Mouse (Mus musculus) CD4-positive naive resting alpha-beta T cell, adult 57 days (primary cell): ENCODE results near the gene Lig1. TPM values are rescaled to one million over a fixed set of nuclear protein-coding genes. Genes with fewer than 3 reads are reported as not detected.

Experiments
- total RNA-seq: library from RNA; stranded (reverse); gene quantifications from one replicate; pipeline ENCODE4 v1.2.4, GENCODE M21; 2023

Gene Lig1
- 19.8 TPM for total RNA-seq

DNA sequence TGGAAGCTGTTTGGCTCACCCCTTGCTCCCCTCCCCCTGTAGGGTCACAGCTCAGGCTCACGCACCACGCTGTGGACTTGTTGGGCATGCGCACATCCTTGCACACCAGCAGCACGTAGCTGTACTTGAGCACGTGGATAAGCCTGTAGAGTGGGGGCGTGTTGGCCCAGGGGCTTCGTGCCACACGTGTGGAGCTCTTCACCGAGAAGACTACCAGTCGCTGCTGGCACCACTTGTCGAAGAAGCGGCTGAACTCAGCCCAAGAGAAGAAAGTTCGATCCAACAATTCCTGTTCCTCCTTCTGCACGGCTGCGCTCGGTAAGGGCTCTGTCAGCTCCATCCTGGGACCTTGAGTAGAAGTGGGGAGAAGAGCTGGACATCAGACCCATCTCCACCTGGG is at the start of gene Lig1:
Lig1 (plus strand) TSS at position 203 of the 400 bp plus-strand sequence.

GRCm38 (mm10) chr7:13278308-13278891 is 1.3 kb downstream of the Lig1 start, which contains the start of gene Zswim9:
Gene Zswim9 (minus strand): TSS chr7:13278721.

DNA sequence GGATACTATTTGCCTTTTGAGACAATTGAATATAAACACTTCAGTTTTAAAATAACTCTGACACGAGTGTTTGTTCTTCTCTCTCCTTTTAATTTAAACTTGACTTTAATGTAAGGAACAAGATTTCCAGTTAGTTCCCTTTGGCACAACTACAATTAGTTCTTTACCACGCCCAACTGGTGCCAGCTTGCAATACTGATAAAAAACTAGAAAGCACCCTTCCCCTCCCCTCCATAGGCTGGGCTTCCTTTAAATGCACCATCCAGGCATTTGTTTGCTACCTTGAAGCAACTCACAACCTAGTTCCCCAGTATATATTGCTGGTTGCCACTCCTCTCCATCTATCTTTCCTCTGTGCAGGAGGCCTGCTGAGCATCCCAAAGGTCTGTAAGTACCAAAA is 47.2 kb downstream of the Lig1 start, which contains the start of gene Pla2g4c:
Pla2g4c (plus strand) TSS at position 340 of the 400 bp plus-strand sequence.

Other genes starting within 250 kb of the Lig1 start
- 106 TPM for gene Chmp2a, start 242.5 kb upstream of the Lig1 start, total RNA-seq
- 84.1 TPM for gene Ube2m, start 239.0 kb upstream of the Lig1 start, total RNA-seq
- gene Mzf1, start 222.5 kb upstream of the Lig1 start, total RNA-seq: 0.44 TPM
- not detected for gene Vmn1r85, start 182.1 kb upstream of the Lig1 start, total RNA-seq
- not detected for gene Vmn1r86, start 157.4 kb upstream of the Lig1 start, total RNA-seq
- gene Vmn1r87, start 137.1 kb upstream of the Lig1 start, total RNA-seq: not detected
- 0.15 TPM for gene Vmn1r88, start 117.7 kb upstream of the Lig1 start, total RNA-seq
- not detected for gene Vmn1r89, start 64.3 kb upstream of the Lig1 start, total RNA-seq
- 5.9 TPM for gene Zswim9, start 1.4 kb downstream of the Lig1 start, total RNA-seq
- gene Pla2g4c, start 47.4 kb downstream of the Lig1 start, total RNA-seq: 0.27 TPM
- gene Cabp5, start 120.8 kb downstream of the Lig1 start, total RNA-seq: not detected
- not detected for gene Bsph1, start 173.6 kb downstream of the Lig1 start, total RNA-seq